Mouse (Mus musculus): ENCODE data around the gene Gm45261.

Gene Gm45261

GRCm38 (mm10) chr1:80461348-80461747, at the start of gene Gm45261:
TSS of gene Gm45261 (minus strand) at chr1:80461448.
- DNase-seq: no peak

- DNase-seq: no peak
Measured at GRCm38 (mm10) chr1:80504757-80505156, 43.5 kb upstream of the Gm45261 start.

GRCm38 (mm10) chr1:80504081-80504480, 42.8 kb upstream of the Gm45261 start:
- DNase-seq: no peak

GRCm38 (mm10) chr1:80502456-80503165, 41.4 kb upstream of the Gm45261 start:
- DNase-seq: no peak

- no peak for DNase-seq
Measured at GRCm38 (mm10) chr1:80499264-80499663, 38.0 kb upstream of the Gm45261 start.

GRCm38 (mm10) chr1:80496360-80496759, 35.1 kb upstream of the Gm45261 start:
- no peak for DNase-seq

- no peak for DNase-seq
Measured at GRCm38 (mm10) chr1:80483419-80483818, 22.2 kb upstream of the Gm45261 start.

- no peak for DNase-seq
Measured at GRCm38 (mm10) chr1:80474942-80475341, 13.7 kb upstream of the Gm45261 start.

GRCm38 (mm10) chr1:80472395-80472794, 11.1 kb upstream of the Gm45261 start:
- no peak for DNase-seq

- no peak for DNase-seq
Measured at GRCm38 (mm10) chr1:80459923-80460322, 1.3 kb downstream of the Gm45261 start.

GRCm38 (mm10) chr1:80459477-80459876, 1.8 kb downstream of the Gm45261 start:
- DNase-seq: no peak

- DNase-seq: no peak
Measured at GRCm38 (mm10) chr1:80453971-80454370, 7.3 kb downstream of the Gm45261 start.

GRCm38 (mm10) chr1:80451914-80452549, 9.2 kb downstream of the Gm45261 start:
- no peak for DNase-seq

- no peak for DNase-seq
Measured at GRCm38 (mm10) chr1:80447554-80447953, 13.7 kb downstream of the Gm45261 start.

- no peak for DNase-seq
Measured at GRCm38 (mm10) chr1:80440911-80441310, 20.3 kb downstream of the Gm45261 start.

- no peak for DNase-seq
Measured at GRCm38 (mm10) chr1:80438506-80438905, 22.7 kb downstream of the Gm45261 start.

GRCm38 (mm10) chr1:80427946-80428345, 33.3 kb downstream of the Gm45261 start:
- no peak for DNase-seq

- DNase-seq: no peak
Measured at GRCm38 (mm10) chr1:80427425-80427824, 33.8 kb downstream of the Gm45261 start.

- DNase-seq: no peak
Measured at GRCm38 (mm10) chr1:80424666-80425065, 36.6 kb downstream of the Gm45261 start.

- DNase-seq: no peak
Measured at GRCm38 (mm10) chr1:80418321-80419045, 42.8 kb downstream of the Gm45261 start.

GRCm38 (mm10) chr1:80416329-80416728, 44.9 kb downstream of the Gm45261 start:
- no peak for DNase-seq

- DNase-seq: no peak
Measured at GRCm38 (mm10) chr1:80412521-80412920, 48.7 kb downstream of the Gm45261 start.

GRCm38 (mm10) chr1:80410229-80410973, 50.8 kb downstream of the Gm45261 start:
- DNase-seq: no peak

All from spleen, adult 18-20 months (tissue).